Mouse (Mus musculus): ENCODE data around the gene Bik.

The Bik gene

DNA sequence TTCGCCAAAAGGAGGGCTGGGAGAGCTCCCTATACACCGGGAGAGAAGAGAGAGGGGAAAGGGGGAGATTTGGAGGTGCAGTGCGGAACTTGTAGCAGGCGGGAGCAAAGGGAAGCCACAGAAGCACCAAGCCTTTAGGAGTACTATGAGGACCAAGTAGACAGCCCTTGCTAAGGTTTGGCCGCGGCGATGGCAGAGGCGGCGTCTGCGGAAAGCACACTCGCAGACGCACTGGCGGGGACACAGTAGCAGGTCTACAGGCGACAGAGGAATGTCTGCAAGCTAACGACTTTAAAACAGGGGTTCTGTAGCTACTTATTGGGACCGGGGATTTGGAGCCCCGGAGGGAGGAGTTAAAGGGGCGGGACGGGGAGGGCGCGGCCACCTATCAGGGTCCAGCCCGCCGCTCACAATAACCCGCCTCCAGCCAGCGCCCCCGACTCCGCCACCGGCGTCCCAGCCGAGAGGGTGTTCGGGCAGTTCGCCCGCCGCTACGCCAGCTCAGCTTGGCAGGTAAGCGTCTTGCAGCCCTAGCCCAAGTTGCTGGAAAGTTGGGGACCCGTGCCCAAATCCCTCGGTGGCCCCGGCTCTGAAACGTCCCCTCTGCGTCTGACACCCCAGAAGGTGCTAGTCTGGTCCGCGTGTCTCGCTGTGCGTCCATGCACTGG lies at the start of gene Bik:
Gene Bik, plus strand, starts transcription at position 439 of the 668 bp plus-strand sequence.
- peak; percentile 69 for DNase-seq (ENCODE audit: low read depth, low spot score)

GRCm38 (mm10) chr15:83478096-83478495 lies 48.6 kb upstream of the Bik start:
- DNase-seq (ENCODE audit: low read depth, low spot score) = no peak

DNA sequence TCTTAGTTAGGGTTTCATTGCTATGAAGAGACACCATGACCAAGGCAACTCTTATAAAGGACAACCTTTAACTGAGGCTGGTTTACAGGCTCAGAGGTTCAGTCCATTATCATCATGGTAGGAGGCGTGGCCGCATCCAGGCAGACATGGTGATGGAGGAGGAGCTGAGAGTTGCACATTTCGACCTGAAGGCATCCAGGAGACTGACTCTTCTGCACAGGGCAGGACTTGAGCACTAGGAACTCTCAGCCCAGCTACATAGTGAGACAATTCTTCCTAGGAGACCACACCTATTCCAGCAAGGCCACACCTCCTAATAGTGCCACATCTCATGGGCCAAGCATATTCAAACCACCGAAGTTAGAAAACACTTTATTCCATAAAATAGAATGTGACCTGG lies 46.8 kb upstream of the Bik start:
- no peak for DNase-seq (ENCODE audit: low read depth, low spot score)

DNA sequence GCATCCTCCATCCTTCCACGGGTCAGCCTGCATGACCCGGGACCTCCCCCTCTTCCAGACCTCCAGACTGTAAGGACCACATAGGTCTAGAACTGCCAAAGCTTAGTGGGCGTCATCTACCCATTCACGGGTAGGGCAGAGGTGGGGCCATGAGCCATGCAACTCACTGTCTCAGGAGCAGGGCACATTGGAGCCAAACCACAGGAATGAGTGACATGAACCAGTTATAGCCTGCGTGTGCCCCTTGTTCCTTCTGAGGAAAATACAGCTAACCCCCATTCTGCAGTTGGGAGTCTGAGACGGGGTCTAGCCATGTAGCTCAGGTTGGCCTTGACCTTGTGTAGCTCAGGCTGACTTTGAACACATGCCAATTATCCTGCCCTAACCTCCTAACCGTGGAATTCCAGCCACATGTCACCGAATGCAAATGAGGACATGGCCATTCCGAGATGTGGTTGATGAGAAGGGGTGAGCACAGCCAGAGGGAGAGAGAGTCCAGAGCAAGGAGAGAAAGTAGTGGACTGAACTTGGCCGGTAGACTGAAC lies 45.4 kb upstream of the Bik start:
- no peak for DNase-seq (ENCODE audit: low read depth, low spot score)

DNA sequence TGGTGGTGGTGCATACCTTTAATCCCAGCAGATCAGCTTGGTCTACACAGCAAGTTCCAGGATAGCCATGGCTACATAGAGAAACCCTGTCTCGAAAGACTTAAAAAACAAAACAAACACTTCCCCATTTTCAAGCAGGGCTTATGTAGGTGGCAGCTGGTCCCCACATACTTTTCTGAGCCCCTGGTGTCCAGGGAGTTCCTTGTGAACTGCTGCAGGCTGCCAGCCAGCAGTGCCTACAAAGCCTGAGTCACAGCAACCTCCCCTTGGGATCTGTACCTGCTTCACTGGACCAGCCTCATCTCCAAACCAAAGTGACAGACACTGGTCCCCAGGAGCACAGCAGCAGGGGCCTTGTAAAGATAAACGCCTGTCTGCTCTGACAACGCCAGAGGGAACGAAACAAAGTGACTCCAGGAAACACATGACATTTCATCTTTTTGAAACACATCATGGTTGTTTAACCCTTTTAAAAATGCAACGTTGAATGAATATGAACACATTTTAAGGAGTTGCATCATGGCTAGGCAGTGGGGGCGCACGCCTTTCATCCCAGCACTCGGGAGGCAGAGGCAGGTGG lies 43.9 kb upstream of the Bik start:
- no peak for DNase-seq (ENCODE audit: low read depth, low spot score)

- peak; percentile 49 for DNase-seq (ENCODE audit: low read depth, low spot score)
Observed at GRCm38 (mm10) chr15:83483482-83483881, 43.2 kb upstream of the Bik start.

- no peak for DNase-seq (ENCODE audit: low read depth, low spot score)
Observed at GRCm38 (mm10) chr15:83484311-83484710, 42.4 kb upstream of the Bik start.

DNA sequence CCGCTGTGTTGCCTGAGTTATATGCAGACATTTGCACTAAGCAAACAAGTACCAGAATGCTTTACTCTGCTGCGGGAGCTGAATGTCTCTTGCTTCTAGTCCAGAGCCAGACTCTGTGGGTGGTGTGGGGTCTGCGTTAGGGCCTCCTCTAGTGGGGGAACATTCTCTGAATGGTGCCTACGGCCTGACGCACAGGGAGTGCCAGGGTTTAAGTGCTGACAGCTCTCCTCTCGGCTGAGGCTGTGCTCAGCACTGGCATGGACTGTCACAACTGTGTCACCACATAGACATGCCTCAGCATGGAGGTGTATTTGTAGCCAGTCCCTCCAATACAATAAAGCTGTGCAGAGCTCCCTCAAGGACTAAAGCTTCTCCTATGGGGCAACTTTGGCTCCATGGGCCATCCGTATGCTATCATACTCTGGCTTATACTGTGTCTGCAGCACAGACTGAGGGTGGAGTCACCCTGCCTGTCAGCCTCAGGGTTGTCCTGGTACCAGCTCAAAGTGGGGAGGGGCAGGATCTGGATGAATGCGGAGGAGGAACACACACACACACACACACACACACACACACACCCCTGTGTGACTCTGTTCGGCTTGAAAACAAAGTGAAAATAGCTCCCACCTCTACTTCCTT lies 39.1 kb upstream of the Bik start:
- no peak for DNase-seq (ENCODE audit: low read depth, low spot score)

DNA sequence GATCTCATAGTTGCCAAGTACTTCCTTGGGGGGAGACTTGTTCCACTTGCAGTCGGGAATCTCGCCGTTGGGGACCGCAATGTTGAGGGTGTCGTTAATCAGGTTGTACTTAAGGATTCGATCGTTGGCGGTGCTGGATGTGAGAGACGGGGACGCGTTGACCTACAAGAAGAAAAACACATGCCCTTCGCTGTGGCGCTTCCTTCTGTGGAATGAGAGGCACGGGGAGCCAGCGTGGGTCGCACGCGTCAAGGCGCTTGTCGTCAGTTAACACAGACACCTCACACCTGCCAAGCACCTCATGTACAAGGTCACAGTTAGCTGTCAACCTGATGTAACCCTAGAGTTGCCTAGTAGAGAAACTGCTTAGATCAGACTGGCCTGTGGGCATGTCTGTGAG lies 37.2 kb upstream of the Bik start:
- DNase-seq (ENCODE audit: low read depth, low spot score) = no peak

- no peak for DNase-seq (ENCODE audit: low read depth, low spot score)
Observed at GRCm38 (mm10) chr15:83491891-83492290, 34.8 kb upstream of the Bik start.

DNA sequence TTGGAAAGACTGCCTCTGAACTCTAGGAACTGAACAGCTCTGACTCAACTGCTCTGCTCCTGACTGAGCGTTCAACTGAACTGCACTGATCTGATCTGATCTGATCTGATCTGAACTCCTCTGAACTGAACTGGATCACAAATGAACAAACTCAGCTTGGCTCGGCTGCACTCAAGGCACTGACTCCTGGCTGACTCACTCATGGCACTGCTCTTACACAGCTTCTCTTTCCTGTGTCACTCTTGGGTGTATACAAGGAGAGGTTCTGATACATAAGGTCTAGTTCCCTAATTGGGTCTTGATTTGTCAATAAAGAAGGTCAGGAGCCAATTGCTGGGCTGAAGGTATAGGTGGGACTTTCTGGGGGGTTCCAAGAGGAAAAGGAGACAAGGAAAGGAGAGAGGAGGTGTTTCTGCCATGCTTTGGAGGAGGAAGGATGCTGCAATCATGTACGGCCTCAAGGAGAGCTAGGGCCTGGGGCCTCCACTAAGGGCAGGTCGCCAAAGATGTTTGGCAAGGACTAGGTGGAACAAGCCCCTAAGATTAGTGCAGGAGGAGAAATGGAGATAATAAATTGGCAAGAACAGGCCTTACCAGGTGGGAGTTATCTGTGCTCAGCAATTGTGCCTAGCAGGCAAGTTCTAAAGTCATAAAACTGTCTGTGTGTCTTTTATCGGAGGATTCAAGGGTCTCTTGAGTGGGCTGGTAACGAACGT lies 32.6 kb upstream of the Bik start:
- DNase-seq (ENCODE audit: low read depth, low spot score) = no peak

DNA sequence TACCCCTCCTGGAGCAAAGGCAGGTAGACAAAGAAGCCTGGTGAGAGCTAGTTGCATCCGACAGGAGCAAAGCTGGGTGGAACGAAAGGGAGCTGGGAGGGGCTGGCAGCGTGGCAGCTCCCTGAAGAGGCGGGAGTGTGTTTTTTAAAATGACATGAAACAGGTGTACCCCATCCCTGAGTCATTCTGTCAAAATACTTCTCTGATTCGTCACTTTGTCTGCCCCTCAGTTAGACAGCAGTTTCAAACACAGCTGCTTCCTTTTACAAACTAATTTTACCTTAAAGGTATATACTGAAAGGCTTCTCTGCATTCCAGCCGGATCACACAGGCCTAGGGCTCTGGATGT lies 32.1 kb upstream of the Bik start:
- DNase-seq (ENCODE audit: low read depth, low spot score) = no peak

DNA sequence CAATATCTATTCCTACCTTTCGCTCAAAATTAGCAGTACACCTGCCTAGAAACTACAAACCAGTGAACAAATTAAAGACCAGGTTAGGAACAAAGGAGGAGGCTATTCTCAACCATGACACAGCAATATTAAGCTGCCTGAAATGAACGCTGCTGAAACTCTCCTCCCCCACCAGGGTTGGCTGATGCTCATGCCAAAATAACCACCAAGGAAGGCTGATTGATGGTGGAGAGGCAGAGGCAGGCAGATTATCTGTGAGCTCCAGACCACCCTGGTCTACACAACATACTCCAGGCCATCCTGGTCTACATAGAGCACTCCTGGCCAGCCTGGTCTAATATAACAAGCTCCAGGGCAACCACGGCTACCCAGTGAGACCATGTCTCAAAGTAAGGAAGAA lies 31.5 kb upstream of the Bik start:
- DNase-seq (ENCODE audit: low read depth, low spot score) = no peak

GRCm38 (mm10) chr15:83495787-83496367 lies 30.8 kb upstream of the Bik start:
- DNase-seq (ENCODE audit: low read depth, low spot score) = no peak

- DNase-seq (ENCODE audit: low read depth, low spot score) = no peak
Observed at GRCm38 (mm10) chr15:83497299-83497698, 29.4 kb upstream of the Bik start.

DNA sequence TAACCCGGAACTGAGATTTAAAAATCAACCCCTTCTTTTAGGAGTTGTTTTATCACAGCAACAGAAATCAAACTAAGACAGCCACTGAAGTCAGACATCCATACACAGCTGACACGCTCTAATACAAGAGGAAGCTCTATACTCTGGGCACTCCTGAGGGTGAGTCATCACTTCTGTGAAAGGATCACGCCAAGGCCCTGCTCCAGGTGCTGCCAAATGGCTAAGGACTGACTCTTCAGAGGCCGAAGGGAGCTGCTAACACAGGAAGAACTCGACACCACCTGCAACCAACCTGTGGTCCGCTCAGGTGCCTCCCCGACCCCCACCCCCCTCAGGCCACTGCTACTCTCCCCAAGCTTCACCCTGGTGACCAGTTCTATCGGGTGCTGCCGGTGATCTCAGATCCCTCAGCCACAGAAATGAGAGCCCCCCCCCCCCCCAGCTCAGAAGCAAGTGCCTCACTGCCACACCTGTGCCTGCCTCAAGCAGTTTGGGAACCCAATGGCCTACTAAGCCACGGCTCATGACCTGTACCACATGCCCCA lies 27.4 kb upstream of the Bik start:
- DNase-seq (ENCODE audit: low read depth, low spot score) = no peak

- peak; percentile 57 for DNase-seq (ENCODE audit: low read depth, low spot score)
Observed at GRCm38 (mm10) chr15:83500352-83500751, 26.3 kb upstream of the Bik start.

DNA sequence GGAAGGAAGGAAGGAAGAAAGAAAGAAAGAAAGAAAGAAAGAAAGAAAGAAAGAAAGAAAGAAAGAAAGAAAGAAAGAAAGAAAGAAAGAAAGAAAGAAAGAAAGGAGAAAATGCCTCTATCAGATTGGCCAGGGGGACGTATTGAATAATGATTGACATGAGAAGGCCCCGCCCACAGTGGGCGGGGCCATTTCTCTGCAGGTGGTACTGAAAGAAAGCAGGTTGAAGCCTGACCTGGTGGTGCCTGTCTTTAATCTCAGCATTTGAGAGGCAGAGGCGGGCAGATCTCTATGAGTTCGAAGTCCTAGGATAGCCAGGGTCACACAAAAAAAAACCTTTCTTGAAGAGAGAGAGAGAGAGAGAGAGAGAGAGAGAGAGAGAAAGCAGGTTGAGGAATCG lies 25.2 kb upstream of the Bik start:
- peak; percentile 32 for DNase-seq (ENCODE audit: low read depth, low spot score)

DNA sequence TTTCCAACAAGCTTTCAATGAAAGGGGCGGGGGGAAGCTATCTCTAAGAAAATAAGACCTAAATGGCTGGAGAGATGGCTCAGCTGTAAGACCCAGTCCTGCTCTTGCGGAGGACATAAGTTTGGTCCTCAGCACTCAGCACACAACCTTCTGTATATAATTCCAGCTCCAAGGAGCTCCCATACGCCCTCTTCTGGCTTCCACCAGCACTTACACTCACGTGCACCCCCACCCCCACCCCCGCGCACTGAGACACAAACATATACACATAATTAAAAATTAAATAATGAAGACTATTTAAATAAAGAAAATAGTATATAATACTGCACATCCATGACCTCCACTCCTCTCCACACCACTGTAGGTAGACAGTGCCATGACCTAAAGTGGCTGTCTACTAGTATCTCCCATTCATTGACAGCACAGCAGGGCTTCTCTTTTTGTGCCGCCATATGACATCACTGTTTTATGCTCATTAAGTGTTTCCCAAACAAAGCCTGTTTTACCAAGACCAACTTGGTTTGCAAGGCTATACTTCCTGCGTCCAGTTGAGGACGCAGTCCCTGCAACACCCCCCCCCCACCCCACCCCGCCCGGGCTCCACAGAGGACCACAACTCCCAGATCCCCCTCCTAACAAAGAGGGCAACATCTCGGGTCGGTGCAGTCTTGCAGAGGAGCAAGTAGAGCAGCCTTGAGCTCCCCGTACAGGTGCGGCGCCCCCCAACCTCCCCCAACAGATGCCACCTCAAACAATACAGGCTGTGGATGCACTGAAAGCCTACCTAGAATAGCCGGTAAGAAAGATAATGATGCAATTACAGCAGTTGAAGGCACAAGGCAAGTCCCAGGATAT lies 16.5 kb upstream of the Bik start:
- peak; percentile 11 for DNase-seq (ENCODE audit: low read depth, low spot score)

- peak; percentile 96 for DNase-seq (ENCODE audit: low read depth, low spot score)
Observed at GRCm38 (mm10) chr15:83510805-83511405, 15.8 kb upstream of the Bik start, which contains the start of gene Ttll1. Gene Ttll1, minus strand, starts transcription at chr15:83510893.
